Mouse (Mus musculus): ENCODE measurements around the gene Flnb. TPM values are rescaled to one million over a fixed set of nuclear protein-coding genes. Genes with fewer than 3 reads are reported as not detected.

Flnb gene
- total RNA-seq, 1 experiment from 2014 or later: 45.7 TPM

DNA sequence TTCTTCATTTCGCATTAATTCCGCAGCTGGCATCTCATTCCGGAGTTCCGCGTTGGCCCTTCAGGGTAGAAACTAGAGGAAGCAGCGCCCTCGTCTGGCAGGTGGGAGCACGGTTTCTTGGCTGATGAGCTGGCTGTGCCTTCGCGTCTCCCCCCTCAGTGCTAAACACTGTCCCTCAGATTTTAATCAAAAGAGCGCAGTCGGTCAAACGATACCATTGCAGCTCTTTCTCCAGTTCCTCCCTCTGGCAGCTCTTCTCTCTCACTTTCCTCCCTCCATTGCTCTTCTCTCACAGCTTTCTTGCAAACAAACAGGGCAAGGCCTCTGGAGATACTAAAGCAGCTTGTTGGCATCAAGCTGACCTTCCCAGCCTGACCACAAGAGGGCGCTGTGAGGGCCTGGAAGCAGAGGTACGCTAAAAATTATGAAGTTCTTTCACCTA is 179.5 kb downstream of the Flnb start:
- DNase-seq: peak; percentile 94

DNA sequence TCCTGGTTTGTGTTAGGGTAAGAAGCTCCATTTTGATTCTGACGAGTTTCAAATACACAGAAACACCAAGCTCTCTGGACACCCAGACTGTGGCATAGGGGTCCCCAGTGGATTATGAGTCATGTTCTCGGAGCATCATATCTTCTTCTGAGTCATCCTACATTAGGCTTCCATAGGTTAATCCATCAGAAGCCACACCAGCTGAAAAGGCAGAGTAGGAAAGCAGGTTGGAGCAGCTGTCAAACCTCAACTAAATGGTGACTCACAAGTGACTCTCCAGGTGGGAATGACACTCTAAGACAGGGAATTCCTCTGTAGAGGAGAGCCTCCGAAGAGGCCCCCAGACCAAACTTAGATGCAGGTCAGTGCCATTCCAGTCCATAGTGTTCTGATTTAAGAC is 181.3 kb downstream of the Flnb start:
- no peak for DNase-seq

DNA sequence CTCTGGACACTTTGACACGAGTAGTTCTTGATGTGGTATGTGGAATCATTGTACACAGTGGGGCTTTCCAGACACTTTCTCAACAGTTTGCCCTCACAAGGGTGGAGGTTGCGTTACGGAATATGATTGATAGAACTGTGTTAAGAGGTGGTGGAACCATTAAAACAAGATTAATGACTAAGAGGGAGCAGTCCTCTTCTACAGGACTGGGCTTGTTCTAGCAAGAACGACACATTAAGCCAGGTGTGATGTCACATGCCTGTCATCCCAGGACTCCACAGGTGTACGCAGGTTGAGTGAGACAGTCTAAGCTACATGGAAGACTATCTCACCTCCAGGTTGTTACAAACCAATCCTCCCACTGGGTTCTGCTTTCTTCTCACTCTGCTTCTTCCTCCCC is 181.7 kb downstream of the Flnb start:
- DNase-seq: no peak

DNA sequence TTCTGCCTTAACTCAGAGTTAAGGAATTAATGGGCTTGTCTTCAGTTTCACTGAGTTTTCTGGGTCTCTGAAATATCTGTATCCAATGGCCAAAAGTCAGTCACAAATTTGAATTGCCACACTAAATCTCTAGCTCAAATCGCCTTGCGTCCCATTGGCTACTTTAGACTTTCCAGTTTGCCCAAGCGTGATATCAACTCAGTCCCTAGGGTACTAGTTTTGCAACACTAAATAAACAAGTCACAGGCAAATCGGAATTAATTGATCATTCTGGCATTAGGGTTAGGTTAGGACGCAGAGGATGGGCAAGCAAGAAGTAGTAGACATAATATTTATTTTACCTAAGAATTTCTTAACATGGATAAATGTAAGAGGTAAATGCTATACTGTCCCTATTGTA is 182.5 kb downstream of the Flnb start:
- DNase-seq: no peak

Other genes with a start within 250 kb of the Flnb start
- 2.3 and 2.9 TPM in 2 replicates for gene Gm3558, start 249.4 kb upstream of the Flnb start, total RNA-seq (2021)
- not detected in 2 replicates for gene Gm10338, start 222.4 kb upstream of the Flnb start, total RNA-seq (2021)
- not detected in 2 replicates for gene Gm10128, start 174.0 kb upstream of the Flnb start, total RNA-seq (2021)
- not detected in 2 replicates for gene Gm26661, start 26.4 kb upstream of the Flnb start, total RNA-seq (2021)
- not detected in 2 replicates for gene Gm45521, start 139.3 kb downstream of the Flnb start, total RNA-seq (2021)
- gene Dnase1l3, start 176.6 kb downstream of the Flnb start, total RNA-seq (2021): 2.6 and 3.9 TPM in 2 replicates
- gene Abhd6, start 184.9 kb downstream of the Flnb start, total RNA-seq (2021): 41.8 and 45.9 TPM in 2 replicates